Mouse (Mus musculus): ENCODE measurements around the gene Nup50. TPM values are rescaled to one million over a fixed set of nuclear protein-coding genes. Genes with fewer than 3 reads are reported as not detected.

The Nup50 gene
- polyA plus RNA-seq, 1 experiment: 28.1 TPM

- Histone ChIP-seq H3K36me3 (ENCODE audit: control insufficient read depth, insufficient read depth, low read length) (no peaks in the 10 kb centered on the region), H3K27me3 (ENCODE audit: control insufficient read depth, insufficient read depth, low read length) (no peaks in the 10 kb centered on the region), H3K4me1 (ENCODE audit: control insufficient read depth, insufficient read depth, low read length) (no peaks in the 10 kb centered on the region), H3K27ac (ENCODE audit: control insufficient read depth, insufficient read depth, low read depth, low read length) (no peak overlapping the region), H3K4me3 (ENCODE audit: control insufficient read depth, low read depth, low read length) (no peak overlapping the region)
- TF ChIP-seq POLR2A (IDR thresholded peaks at IDR 0.05; ENCODE audit: control insufficient read depth, low read depth, low read length): no peak
- TF ChIP-seq CTCF (IDR thresholded peaks at IDR 0.05; ENCODE audit: control insufficient read depth, insufficient read depth, insufficient replicate concordance, low read depth, low read length): no peak
These were observed 42.6 kb downstream of the Nup50 start for GRCm38 (mm10) chr15:84965575-84966360.

GRCm38 (mm10) chr15:84968534-84968933 is 45.3 kb downstream of the Nup50 start:
- no peaks in the 10 kb centered on the region for H3K36me3 ChIP-seq (ENCODE audit: control insufficient read depth, insufficient read depth, low read length)
- TF ChIP-seq POLR2A (IDR thresholded peaks at IDR 0.05; ENCODE audit: control insufficient read depth, low read depth, low read length): no peak
- no peak for TF ChIP-seq CTCF (IDR thresholded peaks at IDR 0.05; ENCODE audit: control insufficient read depth, insufficient read depth, insufficient replicate concordance, low read depth, low read length)
- no peaks in the 10 kb centered on the region for H3K4me1 ChIP-seq (ENCODE audit: control insufficient read depth, insufficient read depth, low read length)
- no peak overlapping the region for H3K27ac ChIP-seq (ENCODE audit: control insufficient read depth, insufficient read depth, low read depth, low read length)
- H3K27me3 ChIP-seq (ENCODE audit: control insufficient read depth, insufficient read depth, low read length): no peaks in the 10 kb centered on the region
- no peak overlapping the region for H3K4me3 ChIP-seq (ENCODE audit: control insufficient read depth, low read depth, low read length)

- Histone ChIP-seq H3K36me3 (ENCODE audit: control insufficient read depth, insufficient read depth, low read length) (no peaks in the 10 kb centered on the region), H3K4me1 (ENCODE audit: control insufficient read depth, insufficient read depth, low read length) (no peaks in the 10 kb centered on the region), H3K27me3 (ENCODE audit: control insufficient read depth, insufficient read depth, low read length) (no peaks in the 10 kb centered on the region), H3K27ac (ENCODE audit: control insufficient read depth, insufficient read depth, low read depth, low read length) (no peak overlapping the region), H3K4me3 (ENCODE audit: control insufficient read depth, low read depth, low read length) (no peak overlapping the region)
- TF ChIP-seq CTCF (IDR thresholded peaks at IDR 0.05; ENCODE audit: control insufficient read depth, insufficient read depth, insufficient replicate concordance, low read depth, low read length): no peak
- no peak for TF ChIP-seq POLR2A (IDR thresholded peaks at IDR 0.05; ENCODE audit: control insufficient read depth, low read depth, low read length)
These were observed 49.8 kb downstream of the Nup50 start for GRCm38 (mm10) chr15:84972860-84973543.

- no peaks in the 10 kb centered on the region for H3K27me3 ChIP-seq (ENCODE audit: control insufficient read depth, insufficient read depth, low read length)
- no peak overlapping the region for H3K4me3 ChIP-seq (ENCODE audit: control insufficient read depth, low read depth, low read length)
- no peak overlapping the region for H3K27ac ChIP-seq (ENCODE audit: control insufficient read depth, insufficient read depth, low read depth, low read length)
- H3K36me3 ChIP-seq (ENCODE audit: control insufficient read depth, insufficient read depth, low read length): no peaks in the 10 kb centered on the region
- TF ChIP-seq POLR2A (IDR thresholded peaks at IDR 0.05; ENCODE audit: control insufficient read depth, low read depth, low read length) (no peak), CTCF (IDR thresholded peaks at IDR 0.05; ENCODE audit: control insufficient read depth, insufficient read depth, insufficient replicate concordance, low read depth, low read length) (no peak)
- no peaks in the 10 kb centered on the region for H3K4me1 ChIP-seq (ENCODE audit: control insufficient read depth, insufficient read depth, low read length)
These were observed 50.3 kb downstream of the Nup50 start for GRCm38 (mm10) chr15:84973544-84973871.

GRCm38 (mm10) chr15:84975729-84976128 is 52.5 kb downstream of the Nup50 start:
- Histone ChIP-seq H3K4me3 (ENCODE audit: control insufficient read depth, low read depth, low read length) (no peak overlapping the region), H3K27me3 (ENCODE audit: control insufficient read depth, insufficient read depth, low read length) (no peaks in the 10 kb centered on the region), H3K36me3 (ENCODE audit: control insufficient read depth, insufficient read depth, low read length) (no peaks in the 10 kb centered on the region), H3K27ac (ENCODE audit: control insufficient read depth, insufficient read depth, low read depth, low read length) (no peak overlapping the region), H3K4me1 (ENCODE audit: control insufficient read depth, insufficient read depth, low read length) (no peaks in the 10 kb centered on the region)
- TF ChIP-seq POLR2A (IDR thresholded peaks at IDR 0.05; ENCODE audit: control insufficient read depth, low read depth, low read length): no peak
- no peak for TF ChIP-seq CTCF (IDR thresholded peaks at IDR 0.05; ENCODE audit: control insufficient read depth, insufficient read depth, insufficient replicate concordance, low read depth, low read length)

DNA sequence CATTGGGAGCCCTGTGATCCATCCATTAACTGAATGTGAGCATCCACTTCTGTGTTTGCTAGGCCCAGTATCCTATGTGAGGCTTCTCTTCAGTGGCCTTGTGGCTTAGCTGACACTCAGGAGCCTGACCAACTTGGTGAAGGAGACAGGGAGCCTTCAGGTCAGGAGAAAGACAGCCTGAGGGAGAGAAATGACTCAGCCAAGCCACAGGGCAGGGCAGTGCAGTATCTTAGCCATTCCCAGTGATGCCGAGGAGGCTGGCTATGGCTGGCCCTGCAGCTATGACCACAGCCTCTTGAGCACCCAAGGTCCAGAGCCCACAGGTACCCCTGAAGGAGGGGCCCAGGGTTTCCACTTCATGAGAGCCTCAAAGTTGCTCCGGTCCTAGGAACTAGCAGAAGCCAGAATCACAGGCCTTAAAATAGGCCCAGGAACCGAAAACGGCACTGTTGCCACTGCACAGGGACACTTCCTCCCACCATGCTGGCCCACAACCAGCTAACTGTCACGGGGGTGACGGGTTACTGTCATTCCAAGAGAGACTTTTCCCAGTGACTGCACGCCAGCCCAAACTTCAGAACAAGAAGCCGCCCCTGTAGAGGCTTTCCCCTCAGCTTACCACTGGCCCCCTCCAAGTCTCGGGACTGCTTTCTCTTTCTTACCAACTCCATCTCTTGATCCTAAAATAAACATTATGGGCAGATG is 58.5 kb downstream of the Nup50 start:
- no peaks in the 10 kb centered on the region for H3K36me3 ChIP-seq (ENCODE audit: control insufficient read depth, insufficient read depth, low read length)
- no peaks in the 10 kb centered on the region for H3K4me1 ChIP-seq (ENCODE audit: control insufficient read depth, insufficient read depth, low read length)
- TF ChIP-seq CTCF (IDR thresholded peaks at IDR 0.05; ENCODE audit: control insufficient read depth, insufficient read depth, insufficient replicate concordance, low read depth, low read length) (no peak), POLR2A (IDR thresholded peaks at IDR 0.05; ENCODE audit: control insufficient read depth, low read depth, low read length) (no peak)
- H3K27ac ChIP-seq (ENCODE audit: control insufficient read depth, insufficient read depth, low read depth, low read length): no peak overlapping the region
- no peak overlapping the region for H3K4me3 ChIP-seq (ENCODE audit: control insufficient read depth, low read depth, low read length)
- H3K27me3 ChIP-seq (ENCODE audit: control insufficient read depth, insufficient read depth, low read length): no peaks in the 10 kb centered on the region

- TF ChIP-seq POLR2A (IDR thresholded peaks at IDR 0.05; ENCODE audit: control insufficient read depth, low read depth, low read length) (no peak; the same call in 1 of the 2 replicates), CTCF (IDR thresholded peaks at IDR 0.05; ENCODE audit: control insufficient read depth, insufficient read depth, insufficient replicate concordance, low read depth, low read length) (no peak)
- Histone ChIP-seq H3K4me1 (ENCODE audit: control insufficient read depth, insufficient read depth, low read length) (peaks cover 3% of the 10 kb centered on the region), H3K27me3 (ENCODE audit: control insufficient read depth, insufficient read depth, low read length) (peaks cover 2% of the 10 kb centered on the region)
These were observed 59.7 kb downstream of the Nup50 start for GRCm38 (mm10) chr15:84982888-84983287.

More at GRCm38 (mm10) chr15:84982888-84983287, 59.7 kb downstream of the Nup50 start:
- H3K4me3 ChIP-seq (ENCODE audit: control insufficient read depth, low read depth, low read length): peak overlapping the region; percentile 40
- no peak overlapping the region for H3K27ac ChIP-seq (ENCODE audit: control insufficient read depth, insufficient read depth, low read depth, low read length)
- no peaks in the 10 kb centered on the region for H3K36me3 ChIP-seq (ENCODE audit: control insufficient read depth, insufficient read depth, low read length)
